Mouse (Mus musculus) neural tube, embryonic 14.5 days (tissue): ENCODE measurements around the gene Ddx39b. TPM values are rescaled to one million over a fixed set of nuclear protein-coding genes. Genes with fewer than 3 reads are reported as not detected.

Experiments used
- ATAC-seq: fragments of 200-750 bp; cut with Nextera tagmentation; 2 replicates; pipeline ENCODE4 v1.8.0; 2017; ENCODE audit warnings: low read depth, mild to moderate bottlenecking, moderate TSS enrichment, moderate library complexity
- H3K27ac ChIP-seq: fragments of 300-500 bp; sonication (generic); 2 replicates; pipeline ENCODE4 v1.5.1; 2014; ENCODE audit warnings: low read depth, mild to moderate bottlenecking, control low read depth, low read length, moderate library complexity, mixed read lengths
- H3K27me3 ChIP-seq: fragments of 300-500 bp; sonication (generic); 2 replicates; pipeline ENCODE4 v1.6.1; 2014; ENCODE audit warnings: low read length; ENCODE audit not compliant: control insufficient read depth, insufficient read depth
- H3K36me3 ChIP-seq: fragments of 300-500 bp; sonication (generic); 2 replicates; pipeline ENCODE4 v1.6.1; 2014; ENCODE audit warnings: low read length, mixed read lengths; ENCODE audit not compliant: control insufficient read depth, insufficient read depth
- H3K4me1 ChIP-seq: fragments of 300-500 bp; sonication (generic); 2 replicates; pipeline ENCODE4 v1.6.1; 2014; ENCODE audit warnings: low read length; ENCODE audit not compliant: control insufficient read depth, insufficient read depth
- H3K4me2 ChIP-seq: fragments of 300-500 bp; sonication (generic); 2 replicates; pipeline ENCODE4 v1.6.1; 2014; ENCODE audit warnings: mild to moderate bottlenecking, low read depth, low read length, control low read depth
- H3K4me3 ChIP-seq: fragments of 300-500 bp; sonication (generic); 2 replicates; pipeline ENCODE4 v1.5.1; 2014; ENCODE audit warnings: low read depth, low read length, control low read depth, mixed read lengths
- H3K9ac ChIP-seq: fragments of 300-500 bp; sonication (generic); replicated peaks from 2 replicates; pipeline ENCODE4 v1.6.1; 2014; ENCODE audit warnings: low read depth, mild to moderate bottlenecking, control low read depth, low read length, mixed read lengths
- H3K9me3 ChIP-seq: fragments of 300-500 bp; sonication (generic); 2 replicates; pipeline ENCODE4 v1.6.1; 2016; ENCODE audit warnings: low read length; ENCODE audit not compliant: control insufficient read depth
- WGBS: fragments of 180-500 bp; shearing (Covaris S2); extraction: QIAGEN DNeasy Blood & Tissue Kit; methylation state at CpG from one replicate; pipeline ENCODE4 v1.1.7; 2014; 5-methylcytosine and 5-hydroxymethylcytosine counted together
- polyA plus RNA-seq: library from polyadenylated mRNA; unstranded; fragments of >200 nt; fragmentation: Nextera tagmentation; extraction: Ambion mirVana; gene quantifications from 2 replicates; pipeline ENCODE4 v1.2.1, GENCODE M21; 2014

Gene Ddx39b
- 373 and 383 TPM in 2 replicates for polyA plus RNA-seq

- peaks cover 45% of the 10 kb centered on the region for H3K4me1 ChIP-seq
- ATAC-seq, result peak; percentile 87
- peak within 1 kb of the TSS; percentile 99 for H3K4me3 ChIP-seq
- WGBS, result under 1% methylated on average over 69 of the region's 69 CpGs
- peak within 1 kb of the TSS; percentile 91 for H3K4me2 ChIP-seq
- H3K36me3 ChIP-seq, result peaks cover 33% of the 10 kb centered on the region
- H3K27me3 ChIP-seq, result no peaks in the 10 kb centered on the region
- peak within 1 kb of the TSS; percentile 99 for H3K9ac ChIP-seq
- H3K9me3 ChIP-seq, result no peaks in the 10 kb centered on the region
- peak within 1 kb of the TSS; percentile 99 for H3K27ac ChIP-seq
Measured at GRCm38 (mm10) chr17:35241305-35242014, at the start of gene Ddx39b. Gene Ddx39b (plus strand): TSS chr17:35241746.

GRCm38 (mm10) chr17:35192924-35193323 lies 48.6 kb upstream of the Ddx39b start:
- no peak for ATAC-seq
- H3K27ac ChIP-seq, result no peak overlapping the region
- H3K9me3 ChIP-seq, result no peaks in the 10 kb centered on the region
- H3K4me2 ChIP-seq, result no peak overlapping the region
- H3K27me3 ChIP-seq, result peaks cover 22% of the 10 kb centered on the region
- no peak overlapping the region for H3K9ac ChIP-seq
- 85% methylated on average over 5 of the region's 5 CpGs for WGBS
- H3K36me3 ChIP-seq, result no peaks in the 10 kb centered on the region
- no peak overlapping the region for H3K4me3 ChIP-seq
- peaks cover 4% of the 10 kb centered on the region; the same call in 1 of the 2 replicates for H3K4me1 ChIP-seq

DNA sequence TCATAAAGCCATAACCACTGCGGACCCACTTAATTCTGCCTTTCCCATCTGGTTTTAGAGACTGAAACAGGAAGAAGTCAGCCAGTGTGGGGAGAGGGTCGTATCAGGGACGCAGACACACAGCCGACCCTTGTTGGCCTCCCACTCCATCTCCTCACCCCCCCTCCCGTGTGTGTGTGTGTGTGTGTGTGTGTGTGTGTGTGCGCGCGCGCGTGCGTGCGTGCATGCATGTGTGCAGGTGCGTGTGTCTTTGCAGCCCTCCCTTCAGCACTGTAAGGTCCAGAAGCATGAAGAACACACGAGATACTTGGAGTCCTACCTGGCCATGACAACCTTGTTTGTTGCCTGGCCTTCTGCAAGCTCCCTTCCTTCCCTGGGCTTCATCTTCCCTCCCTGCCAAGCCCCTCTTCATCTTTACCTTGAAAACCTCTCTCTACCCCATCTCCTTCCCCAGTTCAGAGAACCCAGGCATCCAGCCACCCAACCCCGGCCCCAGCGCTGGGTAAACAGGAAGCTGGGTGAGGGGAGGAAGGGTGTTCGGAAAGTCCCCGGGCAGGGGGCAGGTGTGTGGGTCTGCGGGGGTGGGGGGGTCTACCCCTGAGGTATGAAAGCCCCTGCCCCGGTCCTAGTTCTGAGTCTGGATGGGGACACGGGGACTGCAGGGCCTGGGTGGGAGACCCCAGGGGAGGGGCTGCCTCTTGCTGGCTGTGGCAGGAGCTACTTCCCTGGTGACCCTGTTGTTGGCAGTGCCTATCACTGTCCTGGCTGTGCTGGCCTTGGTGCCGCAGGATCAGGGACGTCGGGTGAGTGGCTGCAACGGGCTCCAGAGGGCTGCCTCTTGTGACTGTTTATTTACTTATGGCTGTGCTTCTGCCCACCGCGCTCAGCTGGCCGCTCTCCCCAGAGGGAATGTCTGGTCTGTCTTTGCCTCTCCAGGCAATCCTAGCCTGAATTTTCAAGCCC lies 47.4 kb upstream of the Ddx39b start, which contains the start of gene Ltb:
Gene Ltb (plus strand): TSS at position 559 of the 963 bp plus-strand sequence.
- ATAC-seq, result no peak
- H3K36me3 ChIP-seq, result no peaks in the 10 kb centered on the region
- H3K4me1 ChIP-seq, result peaks cover 4% of the 10 kb centered on the region; the same call in 1 of the 2 replicates
- H3K4me3 ChIP-seq, result no peak within 1 kb of the TSS
- peaks cover 25% of the 10 kb centered on the region for H3K27me3 ChIP-seq
- H3K9me3 ChIP-seq, result no peaks in the 10 kb centered on the region
- no peak within 1 kb of the TSS for H3K27ac ChIP-seq
- peak within 1 kb of the TSS; percentile 55; the same call in 1 of the 2 replicates for H3K4me2 ChIP-seq
- WGBS, result 76% methylated on average over 28 of the region's 28 CpGs
- H3K9ac ChIP-seq, result no peak within 1 kb of the TSS

- Histone ChIP-seq H3K36me3 (no peaks in the 10 kb centered on the region), H3K27me3 (peaks cover 25% of the 10 kb centered on the region), H3K27ac (no peak overlapping the region), H3K4me1 (peaks cover 4% of the 10 kb centered on the region; the same call in 1 of the 2 replicates), H3K4me3 (peak overlapping the region; percentile 27), H3K4me2 (peak overlapping the region; percentile 55), H3K9me3 (no peaks in the 10 kb centered on the region), H3K9ac (peak overlapping the region; percentile 25; the same call in 1 of the 2 replicates)
- no peak for ATAC-seq
- WGBS, result 48% methylated on average over 19 of the region's 19 CpGs
Measured at GRCm38 (mm10) chr17:35194844-35195630, 46.5 kb upstream of the Ddx39b start.

DNA sequence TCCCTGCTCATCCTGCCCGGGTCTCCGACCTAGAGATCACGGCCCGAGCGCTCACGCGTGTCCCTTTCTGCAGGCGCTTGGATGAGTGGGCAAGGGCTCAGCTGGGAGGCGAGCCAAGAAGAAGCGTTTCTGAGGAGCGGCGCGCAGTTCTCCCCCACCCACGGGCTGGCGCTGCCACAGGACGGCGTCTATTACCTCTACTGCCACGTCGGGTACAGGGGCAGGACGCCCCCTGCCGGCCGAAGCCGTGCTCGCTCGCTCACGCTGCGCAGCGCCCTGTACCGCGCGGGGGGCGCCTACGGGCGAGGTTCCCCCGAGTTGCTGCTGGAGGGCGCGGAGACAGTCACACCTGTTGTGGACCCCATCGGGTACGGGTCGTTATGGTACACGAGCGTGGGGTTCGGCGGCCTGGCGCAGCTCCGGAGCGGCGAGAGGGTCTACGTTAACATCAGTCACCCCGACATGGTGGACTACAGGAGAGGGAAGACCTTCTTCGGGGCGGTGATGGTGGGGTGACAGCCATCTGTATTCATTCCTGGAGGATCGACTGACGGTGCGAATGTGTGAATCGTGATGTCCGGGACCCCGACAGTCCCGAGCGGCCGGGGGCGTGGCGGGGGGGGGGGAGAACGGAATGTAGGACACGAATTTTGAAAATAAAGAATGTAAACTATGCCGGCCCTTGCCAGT lies 45.8 kb upstream of the Ddx39b start:
- Histone ChIP-seq H3K36me3 (no peaks in the 10 kb centered on the region), H3K27ac (no peak overlapping the region), H3K4me2 (peak overlapping the region; percentile 55), H3K9ac (peak overlapping the region; percentile 25; the same call in 1 of the 2 replicates), H3K4me1 (peaks cover 4% of the 10 kb centered on the region; the same call in 1 of the 2 replicates), H3K9me3 (no peaks in the 10 kb centered on the region), H3K4me3 (peak overlapping the region; percentile 27), H3K27me3 (peaks cover 25% of the 10 kb centered on the region)
- peak; percentile 58; the same call in 1 of the 2 replicates for ATAC-seq
- 2% methylated on average over 65 of the region's 66 CpGs for WGBS

- ATAC-seq, result no peak
- H3K9ac ChIP-seq, result no peak overlapping the region
- H3K4me2 ChIP-seq, result peak overlapping the region; percentile 55
- H3K4me1 ChIP-seq, result peaks cover 4% of the 10 kb centered on the region; the same call in 1 of the 2 replicates
- no peak overlapping the region for H3K27ac ChIP-seq
- peaks cover 25% of the 10 kb centered on the region for H3K27me3 ChIP-seq
- no peaks in the 10 kb centered on the region for H3K9me3 ChIP-seq
- no peaks in the 10 kb centered on the region for H3K36me3 ChIP-seq
- 38% methylated on average over 9 of the region's 9 CpGs for WGBS
- peak overlapping the region; percentile 27; the same call in 1 of the 2 replicates for H3K4me3 ChIP-seq
Measured at GRCm38 (mm10) chr17:35196321-35196641, 45.3 kb upstream of the Ddx39b start.

GRCm38 (mm10) chr17:35197126-35197525 lies 44.4 kb upstream of the Ddx39b start:
- no peak overlapping the region for H3K4me3 ChIP-seq
- H3K4me1 ChIP-seq, result peaks cover 4% of the 10 kb centered on the region; the same call in 1 of the 2 replicates
- 44% methylated on average over 5 of the region's 6 CpGs for WGBS
- H3K36me3 ChIP-seq, result no peaks in the 10 kb centered on the region
- H3K9ac ChIP-seq, result no peak overlapping the region
- H3K27me3 ChIP-seq, result peaks cover 25% of the 10 kb centered on the region
- H3K27ac ChIP-seq, result no peak overlapping the region
- H3K4me2 ChIP-seq, result no peak overlapping the region
- no peak for ATAC-seq
- no peaks in the 10 kb centered on the region for H3K9me3 ChIP-seq

GRCm38 (mm10) chr17:35198029-35198428 lies 43.5 kb upstream of the Ddx39b start:
- no peaks in the 10 kb centered on the region for H3K9me3 ChIP-seq
- 73% methylated on average over 7 of the region's 7 CpGs for WGBS
- H3K27me3 ChIP-seq, result peaks cover 25% of the 10 kb centered on the region
- no peak for ATAC-seq
- H3K4me1 ChIP-seq, result peaks cover 4% of the 10 kb centered on the region; the same call in 1 of the 2 replicates
- H3K4me2 ChIP-seq, result no peak overlapping the region
- H3K9ac ChIP-seq, result no peak overlapping the region
- no peaks in the 10 kb centered on the region for H3K36me3 ChIP-seq
- H3K27ac ChIP-seq, result no peak overlapping the region
- H3K4me3 ChIP-seq, result no peak overlapping the region
